Mouse (Mus musculus) CH12.LX (cell line): ENCODE measurements around the gene Pde4b. TPM values are rescaled to one million over a fixed set of nuclear protein-coding genes. Genes with fewer than 3 reads are reported as not detected.

ENCODE experiments used
- DNase-seq: peaks from one replicate; pipeline ENCODE4 v3.0.0-alpha.2; 2013; ENCODE audit errors: extremely low read depth
- H3K27ac ChIP-seq: 2 replicates; pipeline ENCODE4 v1.5.1; 2012; ENCODE audit warnings: low read depth, mild to moderate bottlenecking, control low read depth, moderate library complexity; ENCODE audit not compliant: insufficient read depth
- H3K27me3 ChIP-seq: replicated peaks from 2 replicates; pipeline ENCODE3; 2012; ENCODE audit warnings: inconsistent platforms
- H3K36me3 ChIP-seq, 2 experiments: replicated peaks in 1 of 2; 2 replicates each; pipeline versions ENCODE3 to v1.6.1; 2012; ENCODE audit warnings: inconsistent platforms in 1 of 2, low read length in 1 of 2, mild to moderate bottlenecking in 1 of 2, mixed read lengths in 1 of 2, moderate library complexity in 1 of 2; ENCODE audit not compliant: control insufficient read depth in 1 of 2, insufficient read depth in 1 of 2
- H3K4me1 ChIP-seq, 2 experiments: 2 replicates each; pipeline ENCODE4 v1.6.1; 2012; ENCODE audit warnings: inconsistent platforms in 1 of 2, moderate library complexity in 1 of 2; ENCODE audit not compliant: insufficient read depth in 2 of 2, control insufficient read depth in 1 of 2
- H3K4me2 ChIP-seq: 2 replicates; pipeline ENCODE4 v1.6.1; 2012; ENCODE audit warnings: low read depth, mild to moderate bottlenecking, control low read depth; ENCODE audit not compliant: poor library complexity, insufficient read depth, severe bottlenecking
- H3K4me3 ChIP-seq, 3 experiments: fragments of 150-350 bp in 1 of 3; sonication (generic) in 1 of 3; replicated peaks in 1 of 3; 2 replicates each; pipeline versions ENCODE3 to v1.5.1; 2011 to 2012; ENCODE audit warnings: low read depth in 2 of 3, low read length in 2 of 3, mild to moderate bottlenecking in 2 of 3, moderate library complexity in 2 of 3, control low read depth in 1 of 3, improper control_type of control experiment in 1 of 3, inconsistent platforms in 1 of 3, mixed read lengths in 1 of 3; ENCODE audit not compliant: poor library complexity in 1 of 3
- H3K79me2 ChIP-seq: replicated peaks from 2 replicates; pipeline ENCODE4 v1.6.1; 2012; ENCODE audit warnings: mild to moderate bottlenecking, moderate library complexity; ENCODE audit not compliant: control insufficient read depth, poor library complexity, insufficient read depth, severe bottlenecking; ENCODE audit errors: extremely low read depth
- H3K9ac ChIP-seq: 2 replicates; pipeline ENCODE4 v1.6.1; 2012; ENCODE audit warnings: low read depth, mild to moderate bottlenecking, control low read depth, moderate library complexity; ENCODE audit not compliant: insufficient read depth
- H3K9me3 ChIP-seq: replicated peaks from 2 replicates; pipeline ENCODE3; 2012; ENCODE audit warnings: low read length, inconsistent platforms, mixed read lengths
- CTCF ChIP-seq, 2 experiments: IDR thresholded peaks in 1 of 2; conservative IDR thresholded peaks in 1 of 2; 2 replicates each; pipeline ENCODE4 v1.5.1; 2011 to 2012; ENCODE audit warnings: low read depth in 2 of 2, low read length in 2 of 2, improper control_type of control experiment in 1 of 2, inconsistent platforms in 1 of 2, mild to moderate bottlenecking in 1 of 2, moderate library complexity in 1 of 2
- E2F4 ChIP-seq: IDR thresholded peaks from 2 replicates; pipeline ENCODE4 v1.6.1; 2011; ENCODE audit warnings: low read depth, low read length, improper control_type of control experiment; ENCODE audit not compliant: insufficient replicate concordance
- ELF1 ChIP-seq: IDR thresholded peaks from 2 replicates; pipeline ENCODE4 v1.6.1; 2014; ENCODE audit warnings: low read depth, mild to moderate bottlenecking, inconsistent platforms, low read length, improper control_type of control experiment
- GABPA ChIP-seq: IDR thresholded peaks from 2 replicates; pipeline ENCODE4 v1.6.1; 2012; ENCODE audit warnings: low read depth, low read length, improper control_type of control experiment, inconsistent platforms; ENCODE audit not compliant: insufficient replicate concordance
- HCFC1 ChIP-seq: IDR thresholded peaks from 2 replicates; pipeline ENCODE4 v1.6.1; 2012; ENCODE audit warnings: low read depth, mild to moderate bottlenecking, inconsistent platforms, low read length, improper control_type of control experiment
- IRF4 ChIP-seq: IDR thresholded peaks from 2 replicates; pipeline ENCODE4 v1.6.1; 2014; ENCODE audit warnings: low read depth, mild to moderate bottlenecking, inconsistent platforms, low read length, improper control_type of control experiment
- JUN ChIP-seq: IDR thresholded peaks from 2 replicates; pipeline ENCODE4 v1.6.1; 2011; ENCODE audit warnings: low read depth, mild to moderate bottlenecking, low read length, improper control_type of control experiment, moderate library complexity; ENCODE audit not compliant: insufficient read depth
- JUND ChIP-seq: conservative IDR thresholded peaks from 2 replicates; pipeline ENCODE4 v1.6.1; 2011; ENCODE audit warnings: low read depth, low read length, improper control_type of control experiment
- MAFK ChIP-seq: IDR thresholded peaks from 2 replicates; pipeline ENCODE4 v1.6.1; 2011; ENCODE audit warnings: low read length, improper control_type of control experiment; ENCODE audit not compliant: insufficient replicate concordance
- MAZ ChIP-seq: IDR thresholded peaks from 2 replicates; pipeline ENCODE4 v1.6.1; 2012; ENCODE audit warnings: low read depth, mild to moderate bottlenecking, inconsistent platforms, low read length, improper control_type of control experiment, moderate library complexity
- MXI1 ChIP-seq: IDR thresholded peaks from 2 replicates; pipeline ENCODE4 v1.6.1; 2011; ENCODE audit warnings: mild to moderate bottlenecking, low read depth, low read length, improper control_type of control experiment
- MYC ChIP-seq: IDR thresholded peaks from 2 replicates; pipeline ENCODE4 v1.6.1; 2011; ENCODE audit warnings: low read depth, mild to moderate bottlenecking, improper control_type of control experiment, low read length
- POLR2AphosphoS2 ChIP-seq: IDR thresholded peaks from 2 replicates; pipeline ENCODE4 v1.6.1; 2011; ENCODE audit warnings: low read depth, low read length, improper control_type of control experiment
- RAD21 ChIP-seq: IDR thresholded peaks from 2 replicates; pipeline ENCODE4 v1.6.1; 2011; ENCODE audit warnings: low read depth, mild to moderate bottlenecking, low read length, improper control_type of control experiment, moderate library complexity
- SIN3A ChIP-seq: IDR thresholded peaks from 2 replicates; pipeline ENCODE4 v1.6.1; 2012; ENCODE audit warnings: low read length, improper control_type of control experiment, inconsistent platforms
- TCF12 ChIP-seq: IDR thresholded peaks from 2 replicates; pipeline ENCODE4 v1.6.1; 2014; ENCODE audit warnings: low read depth, mild to moderate bottlenecking, inconsistent platforms, low read length, improper control_type of control experiment
- UBTF ChIP-seq: IDR thresholded peaks from 2 replicates; pipeline ENCODE4 v1.6.1; 2012; ENCODE audit warnings: low read depth, mild to moderate bottlenecking, inconsistent platforms, low read length, improper control_type of control experiment, moderate library complexity
- ZC3H11A ChIP-seq: IDR thresholded peaks from 2 replicates; pipeline ENCODE4 v1.6.1; 2012; ENCODE audit warnings: low read depth, mild to moderate bottlenecking, inconsistent platforms, low read length, improper control_type of control experiment
- ZKSCAN1 ChIP-seq: IDR thresholded peaks from 2 replicates; pipeline ENCODE4 v1.6.1; 2012; ENCODE audit warnings: low read depth, inconsistent platforms, low read length, improper control_type of control experiment, borderline replicate concordance
- ZMIZ1 ChIP-seq: IDR thresholded peaks from 2 replicates; pipeline ENCODE4 v1.6.1; 2012; ENCODE audit warnings: low read depth, mild to moderate bottlenecking, inconsistent platforms, low read length, improper control_type of control experiment
- ZNF384 ChIP-seq: IDR thresholded peaks from 2 replicates; pipeline ENCODE4 v1.6.1; 2012; ENCODE audit warnings: low read depth, low read length, improper control_type of control experiment, inconsistent platforms
- dilution Hi-C: fragments of 300-500 bp; cut with MboI; formaldehyde crosslinking; loops from 2 replicates; pipeline ENCODE4 v1.14.3; 2020; ENCODE audit warnings: low sequenced_read_pairs; ENCODE audit not compliant: extremely low pct_unique_long_range_greater_than_20kb, extremely low pct_ligation_motif_present
- in situ Hi-C: fragments of 300-500 bp; cut with MboI; formaldehyde crosslinking; loops from 3 replicates; pipeline ENCODE4 v1.14.3; 2019; ENCODE audit warnings: low sequenced_read_pairs, low pct_ligation_motif_present, low pct_unique_long_range_greater_than_20kb, mixed read lengths
- polyA plus RNA-seq: library from polyadenylated mRNA; unstranded; fragments of >175 nt; gene quantifications from 2 replicates; pipeline ENCODE4 v1.2.1, GENCODE M21; 2012; ENCODE audit warnings: low read depth; ENCODE audit not compliant: insufficient read length
- total RNA-seq, 2 experiments: library from RNA; depleted of rRNA; stranded (reverse); fragments of 300-350 nt in 1 of 2; fragments of >200 nt in 1 of 2; gene quantifications; 2 replicates each; pipeline ENCODE4 v1.2.3; 2012 to 2014

Pde4b gene
- total and polyA plus RNA-seq, 3 experiments, result 9.6 to 24.2 (median 21.8) TPM

- no peak for TF ChIP-seq SIN3A
Measured at GRCm38 (mm10) chr4:102630261-102630660, 542.9 kb downstream of the Pde4b start (continued).

- H3K79me2 ChIP-seq, result no peaks in the 10 kb centered on the region
- H3K4me3 ChIP-seq, result no peak overlapping the region
- no peak overlapping the region for H3K27ac ChIP-seq
- no peaks in the 10 kb centered on the region for H3K9me3 ChIP-seq
- H3K9ac ChIP-seq, result no peak overlapping the region
- in situ Hi-C loops (no loop called here), dilution Hi-C loops (no loop called here)
- peaks cover 9 to 25% of the 10 kb centered on the region in 2 experiments for H3K4me1 ChIP-seq
- H3K36me3 ChIP-seq, result no peaks in the 10 kb centered on the region
- TF ChIP-seq TCF12 (0 out of 2 replicates have a peak, but pooled peaks have one; percentile 23), ZNF384 (no peak), GABPA (no peak)
- DNase-seq, result peak; percentile 23
- H3K4me2 ChIP-seq, result no peak overlapping the region
- H3K27me3 ChIP-seq, result no peaks in the 10 kb centered on the region
Measured at GRCm38 (mm10) chr4:102631624-102632023, 544.3 kb downstream of the Pde4b start.

GRCm38 (mm10) chr4:102633241-102633640 lies 545.9 kb downstream of the Pde4b start:
- DNase-seq, result no peak
- Histone ChIP-seq H3K4me2 (no peak overlapping the region), H3K4me1 (peaks cover 9 to 25% of the 10 kb centered on the region in 2 experiments), H3K36me3 (no peaks in the 10 kb centered on the region), H3K9ac (no peak overlapping the region), H3K27me3 (no peaks in the 10 kb centered on the region), H3K4me3 (no peak overlapping the region), H3K79me2 (no peaks in the 10 kb centered on the region), H3K9me3 (no peaks in the 10 kb centered on the region), H3K27ac (no peak overlapping the region)
- dilution Hi-C loops, result no loop called here
- in situ Hi-C loops, result no loop called here
- TF ChIP-seq ELF1, result no peak
- no peak for TF ChIP-seq MAZ
- no peak for TF ChIP-seq RAD21
- no peak for TF ChIP-seq UBTF
- no peak for TF ChIP-seq TCF12
- no peak for TF ChIP-seq POLR2AphosphoS2
- no peak for TF ChIP-seq MYC
- TF ChIP-seq E2F4, result no peak
- no peak for TF ChIP-seq ZMIZ1
- no peak for TF ChIP-seq ZKSCAN1
- TF ChIP-seq CTCF (conservative IDR thresholded peaks at IDR 0.05 in 1 of 2, IDR thresholded peaks at IDR 0.05 in 1 of 2; ENCODE audit: low read depth in 2 of 2, low read length in 2 of 2), result no peak
- TF ChIP-seq HCFC1, result no peak
- no peak for TF ChIP-seq JUN
- TF ChIP-seq JUND, result no peak
- TF ChIP-seq IRF4, result no peak
- TF ChIP-seq ZNF384, result no peak
- no peak for TF ChIP-seq MAFK
- TF ChIP-seq MXI1, result no peak
- TF ChIP-seq ZC3H11A, result no peak
